Mouse (Mus musculus): Measurements from ENCODE around the gene Tmem167. TPM values are rescaled to one million over a fixed set of nuclear protein-coding genes. Genes with fewer than 3 reads are reported as not detected.

The Tmem167 gene
- polyA plus RNA-seq, 2 experiments: 5.9 to 27.1 TPM

- H3K4me1 ChIP-seq (replicated peaks; ENCODE audit: control insufficient read depth in 2 of 2, insufficient read depth in 2 of 2, low read length in 1 of 2): no peaks in the 10 kb centered on the region
- H3K9ac ChIP-seq (replicated peaks): no peak overlapping the region
- H3K4me3 ChIP-seq (ENCODE audit: insufficient read depth in 1 of 2, low read depth in 2 of 2, low read length in 2 of 2): no peak overlapping the region
- DNase-seq (ENCODE audit: low read depth in 3 of 3, low spot score in 3 of 3): no peak
- no peaks in the 10 kb centered on the region for H3K9me3 ChIP-seq (ENCODE audit: control insufficient read depth, low read length)
- ATAC-seq (ENCODE audit: insufficient read depth): no peak
- H3K36me3 ChIP-seq (replicated peaks; ENCODE audit: control insufficient read depth, insufficient read depth, low read depth): no peaks in the 10 kb centered on the region
- WGBS (ENCODE audit: insufficient replicate concordance): 73% methylated on average over 6 of the region's 6 CpGs
- no peak overlapping the region for H3K27ac ChIP-seq
- TF ChIP-seq CTCF (IDR thresholded peaks at IDR 0.05; ENCODE audit: low read depth) (no peak), EP300 (IDR thresholded peaks at IDR 0.05; ENCODE audit: low read depth) (no peak)
- H3K27me3 ChIP-seq (ENCODE audit: control insufficient read depth, insufficient read depth, low read length): no peaks in the 10 kb centered on the region
- no peak overlapping the region for H3K4me2 ChIP-seq (ENCODE audit: low read depth)
Measured at GRCm38 (mm10) chr13:90191794-90192193, 102.9 kb downstream of the Tmem167 start.

Other genes starting within 250 kb of the Tmem167 start
- 1.4 and 2.6 TPM in 2 replicates for gene Xrcc4, start 485 bp downstream of the Tmem167 start, polyA plus RNA-seq (2012; rRNA removed)
- gene Xrcc4, start 485 bp downstream of the Tmem167 start, polyA plus RNA-seq (2014; fragmentation: Nextera tagmentation; extraction: Ambion mirVana): 4.3 and 5.8 TPM in 2 replicates